Mouse (Mus musculus) forebrain, embryonic 14.5 days (tissue): ENCODE data around the gene Smpdl3b. TPM values are rescaled to one million over a fixed set of nuclear protein-coding genes. Genes with fewer than 3 reads are reported as not detected.

Source experiments
- ATAC-seq: fragments of 200-750 bp; cut with Nextera tagmentation; 2 replicates; pipeline ENCODE4 v1.8.0; 2017; ENCODE audit warnings: mild to moderate bottlenecking, moderate library complexity
- DNase-seq: peaks from one replicate; pipeline ENCODE4 v3.0.0-alpha.2; 2015; ENCODE audit warnings: low spot score
- H3K27ac ChIP-seq: fragments of 300-500 bp; sonication (generic); 2 replicates; pipeline ENCODE4 v1.5.1; 2014; ENCODE audit warnings: low read depth, mild to moderate bottlenecking, control low read depth, low read length, moderate library complexity
- H3K27me3 ChIP-seq: fragments of 300-500 bp; sonication (generic); replicated peaks from 2 replicates; pipeline ENCODE4 v1.6.1; 2014; ENCODE audit warnings: low read length, control low read depth, mixed read lengths; ENCODE audit not compliant: control insufficient read depth, insufficient read depth
- H3K36me3 ChIP-seq: fragments of 300-500 bp; sonication (generic); 2 replicates; pipeline ENCODE4 v1.6.1; 2014; ENCODE audit warnings: low read length, control low read depth; ENCODE audit not compliant: control insufficient read depth, insufficient read depth
- H3K4me1 ChIP-seq: fragments of 300-500 bp; sonication (generic); 2 replicates; pipeline ENCODE4 v1.6.1; 2014; ENCODE audit warnings: antibody characterized with exemption, low read length, control low read depth; ENCODE audit not compliant: control insufficient read depth, insufficient read depth
- H3K4me2 ChIP-seq: fragments of 300-500 bp; sonication (generic); 2 replicates; pipeline ENCODE4 v1.6.1; 2014; ENCODE audit warnings: mild to moderate bottlenecking, control low read depth, low read length
- H3K4me3 ChIP-seq: fragments of 300-500 bp; sonication (generic); 2 replicates; pipeline ENCODE4 v1.5.1; 2014; ENCODE audit warnings: low read depth, low read length, control low read depth
- H3K9ac ChIP-seq: fragments of 300-500 bp; sonication (generic); 2 replicates; pipeline ENCODE4 v1.6.1; 2014; ENCODE audit warnings: mild to moderate bottlenecking, low read length, control low read depth, moderate library complexity
- H3K9me3 ChIP-seq: fragments of 300-500 bp; sonication (generic); replicated peaks from 2 replicates; pipeline ENCODE4 v1.6.1; 2016; ENCODE audit warnings: low read length, control low read depth, mixed read lengths; ENCODE audit not compliant: control insufficient read depth
- WGBS: fragments of 180-500 bp; shearing (Covaris S2); extraction: QIAGEN DNeasy Blood & Tissue Kit; methylation state at CpG from one replicate; pipeline ENCODE4 v1.1.7; 2014; 5-methylcytosine and 5-hydroxymethylcytosine counted together
- polyA plus RNA-seq: library from polyadenylated mRNA; unstranded; fragments of >200 nt; fragmentation: Nextera tagmentation; extraction: Ambion mirVana; gene quantifications from 2 replicates; pipeline ENCODE4 v1.2.1, GENCODE M21; 2014

The Smpdl3b gene
- polyA plus RNA-seq, 1 experiment from 2014 or later = 1.5 TPM

GRCm38 (mm10) chr4:132734766-132735165 lies 22.3 kb downstream of the Smpdl3b start:
- 89% methylated on average over 2 of the region's 2 CpGs for WGBS
- H3K4me3 ChIP-seq = no peak overlapping the region
- no peaks in the 10 kb centered on the region for H3K27me3 ChIP-seq
- no peak overlapping the region for H3K9ac ChIP-seq
- H3K9me3 ChIP-seq = no peaks in the 10 kb centered on the region
- DNase-seq = no peak
- no peak overlapping the region for H3K27ac ChIP-seq
- no peaks in the 10 kb centered on the region for H3K36me3 ChIP-seq
- ATAC-seq = no peak
- no peak overlapping the region for H3K4me2 ChIP-seq
- 0 out of 2 replicates have a peak, but pooled peaks cover 2% of the 10 kb centered on the region for H3K4me1 ChIP-seq

DNA sequence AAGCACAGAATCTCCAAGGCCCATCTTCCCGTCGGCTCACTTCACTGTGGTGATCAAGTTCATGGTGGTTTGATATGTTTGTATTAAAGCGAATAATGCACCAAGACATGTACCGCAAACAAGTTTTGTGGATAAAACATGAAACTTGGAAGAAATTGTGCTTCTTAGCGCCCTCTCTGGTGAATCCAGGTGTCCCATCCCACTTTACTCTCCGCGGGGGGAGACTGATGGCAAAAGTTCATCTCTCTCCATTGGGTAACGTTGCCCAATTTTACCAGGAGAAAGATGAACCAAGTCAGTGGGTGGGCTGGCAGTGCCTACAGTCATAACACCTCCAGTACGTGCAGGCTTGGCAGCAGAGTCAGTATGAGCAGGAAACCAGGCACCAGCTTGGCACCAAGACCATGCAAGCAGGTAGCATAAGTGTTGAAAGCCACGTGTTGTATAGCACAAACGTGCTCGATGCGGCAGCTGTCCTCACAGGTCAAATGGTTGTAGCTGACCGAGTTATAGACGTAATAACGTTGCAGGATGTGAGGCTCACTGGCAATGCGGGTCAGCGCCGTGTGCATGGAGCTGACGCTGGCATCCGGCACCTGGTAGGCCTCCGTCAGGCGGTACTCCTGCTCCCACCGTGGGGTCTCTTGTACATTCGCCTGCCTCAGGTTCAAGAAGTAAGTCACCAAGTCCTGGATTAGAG lies 23.8 kb downstream of the Smpdl3b start:
- Histone ChIP-seq H3K4me3 (no peak overlapping the region), H3K27me3 (no peaks in the 10 kb centered on the region), H3K27ac (no peak overlapping the region), H3K4me1 (0 out of 2 replicates have a peak, but pooled peaks cover 2% of the 10 kb centered on the region), H3K9me3 (no peaks in the 10 kb centered on the region), H3K36me3 (no peaks in the 10 kb centered on the region), H3K4me2 (no peak overlapping the region), H3K9ac (no peak overlapping the region)
- 91% methylated on average over 25 of the region's 25 CpGs for WGBS
- DNase-seq (no peak), ATAC-seq (no peak)

DNA sequence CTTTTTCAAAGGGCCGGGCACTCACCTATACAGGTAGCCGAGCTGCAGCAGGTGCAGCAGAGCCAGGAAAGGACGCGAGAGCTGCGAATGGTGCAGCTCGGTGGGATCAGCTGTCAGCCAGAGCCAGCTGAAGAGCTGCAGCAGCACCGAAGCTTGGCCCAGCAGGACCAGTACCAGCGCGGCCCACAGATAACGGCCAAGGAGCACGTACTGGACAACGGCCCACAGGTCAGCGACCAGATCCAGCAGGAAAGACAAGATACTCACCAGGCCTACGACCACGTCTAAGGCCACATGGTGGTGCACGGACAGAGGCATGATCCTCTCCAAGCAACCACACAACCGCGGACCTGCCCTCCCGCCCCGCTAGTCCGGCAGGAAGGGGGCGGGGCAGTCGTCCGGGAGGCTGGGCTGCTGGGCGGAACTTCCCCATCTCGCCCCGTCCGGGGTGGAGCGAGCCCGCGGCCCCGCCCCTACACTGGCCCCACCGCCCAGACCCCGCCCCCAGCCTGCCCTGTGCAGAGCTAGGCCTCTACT lies 24.8 kb downstream of the Smpdl3b start, which contains the start of gene Xkr8:
TSS of gene Xkr8 (minus strand) at position 399 of the 537 bp plus-strand sequence.
- DNase-seq (peak; percentile 77), ATAC-seq (peak; percentile 98)
- Histone ChIP-seq H3K4me1 (0 out of 2 replicates have a peak, but pooled peaks cover 2% of the 10 kb centered on the region), H3K9me3 (no peaks in the 10 kb centered on the region), H3K4me2 (peak within 1 kb of the TSS; percentile 63), H3K36me3 (0 out of 2 replicates have a peak, but pooled peaks cover 3% of the 10 kb centered on the region), H3K4me3 (peak within 1 kb of the TSS; percentile 48), H3K27me3 (no peaks in the 10 kb centered on the region), H3K9ac (peak within 1 kb of the TSS; percentile 66), H3K27ac (no peak within 1 kb of the TSS)
- WGBS = 3% methylated on average over 29 of the region's 34 CpGs

- Histone ChIP-seq H3K27me3 (no peaks in the 10 kb centered on the region), H3K4me3 (peak overlapping the region; percentile 48), H3K27ac (no peak overlapping the region), H3K4me1 (0 out of 2 replicates have a peak, but pooled peaks cover 2% of the 10 kb centered on the region), H3K9me3 (no peaks in the 10 kb centered on the region), H3K4me2 (peak overlapping the region; percentile 63), H3K36me3 (0 out of 2 replicates have a peak, but pooled peaks cover 3% of the 10 kb centered on the region), H3K9ac (peak overlapping the region; percentile 66)
- DNase-seq (no peak), ATAC-seq (no peak)
- WGBS = 54% methylated on average over 12 of the region's 12 CpGs
These were observed 25.4 kb downstream of the Smpdl3b start for GRCm38 (mm10) chr4:132731616-132732015.

DNA sequence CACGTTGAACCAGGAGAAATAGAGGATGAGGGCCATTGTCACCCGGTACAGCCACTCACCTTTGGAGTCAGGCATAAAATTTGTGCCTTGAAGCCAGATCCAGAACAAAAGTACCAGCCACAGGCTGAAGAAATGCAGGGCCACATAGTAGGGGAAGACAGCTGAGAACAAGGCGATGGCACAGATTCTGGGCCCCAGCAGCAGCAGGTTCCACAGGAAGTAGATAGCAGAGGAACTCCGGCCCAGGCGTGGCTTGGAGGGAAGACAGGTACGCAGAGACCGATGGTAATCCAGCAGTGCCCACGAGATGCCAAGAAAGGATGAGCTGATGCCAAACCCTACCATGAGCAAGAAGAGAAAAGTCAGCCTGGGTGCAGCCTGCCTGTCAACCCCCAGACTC lies 28.8 kb downstream of the Smpdl3b start:
- no peak overlapping the region for H3K4me2 ChIP-seq
- 0 out of 2 replicates have a peak, but pooled peaks cover 2% of the 10 kb centered on the region for H3K4me1 ChIP-seq
- 90% methylated on average over 8 of the region's 8 CpGs for WGBS
- no peaks in the 10 kb centered on the region for H3K27me3 ChIP-seq
- H3K4me3 ChIP-seq = no peak overlapping the region
- H3K9ac ChIP-seq = no peak overlapping the region
- no peaks in the 10 kb centered on the region for H3K9me3 ChIP-seq
- no peak overlapping the region for H3K27ac ChIP-seq
- peaks cover 24% of the 10 kb centered on the region for H3K36me3 ChIP-seq
- ATAC-seq (no peak), DNase-seq (no peak)

GRCm38 (mm10) chr4:132718251-132718650 lies 38.8 kb downstream of the Smpdl3b start:
- H3K4me3 ChIP-seq = no peak overlapping the region
- H3K9ac ChIP-seq = no peak overlapping the region
- no peaks in the 10 kb centered on the region for H3K9me3 ChIP-seq
- peaks cover 69% of the 10 kb centered on the region for H3K36me3 ChIP-seq
- H3K27me3 ChIP-seq = no peaks in the 10 kb centered on the region
- ATAC-seq = no peak
- 95% methylated on average over 1 of the region's 1 CpGs for WGBS
- no peak overlapping the region for H3K27ac ChIP-seq
- H3K4me2 ChIP-seq = no peak overlapping the region
- no peaks in the 10 kb centered on the region for H3K4me1 ChIP-seq
- DNase-seq = no peak

GRCm38 (mm10) chr4:132713181-132713580 lies 43.9 kb downstream of the Smpdl3b start:
- Histone ChIP-seq H3K4me3 (no peak overlapping the region), H3K36me3 (peaks cover 70% of the 10 kb centered on the region), H3K4me2 (no peak overlapping the region), H3K27me3 (no peaks in the 10 kb centered on the region), H3K4me1 (no peaks in the 10 kb centered on the region), H3K9ac (no peak overlapping the region), H3K9me3 (no peaks in the 10 kb centered on the region), H3K27ac (no peak overlapping the region)
- DNase-seq = no peak
- no peak for ATAC-seq
- WGBS = 94% methylated on average over 7 of the region's 7 CpGs

DNA sequence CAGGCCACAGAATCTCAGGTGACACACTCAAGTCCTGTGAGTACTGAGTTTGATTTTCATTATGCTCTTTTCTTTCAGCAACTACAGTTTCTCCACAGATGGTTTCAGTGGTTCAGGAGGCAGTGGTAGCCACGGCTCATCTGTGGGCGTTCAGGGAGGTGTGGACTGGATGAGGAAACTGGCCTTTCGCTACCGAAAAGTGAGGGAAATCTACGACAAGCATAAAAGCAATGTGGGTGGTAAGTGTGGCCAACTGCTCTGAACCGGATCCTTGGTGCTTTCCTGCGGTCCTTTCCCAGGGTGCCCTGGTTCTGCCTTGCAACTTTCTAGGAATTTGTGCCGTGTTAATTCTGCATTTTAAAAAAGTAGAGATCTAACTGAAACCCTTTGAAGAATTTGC lies 50.2 kb downstream of the Smpdl3b start:
- Histone ChIP-seq H3K27me3 (no peaks in the 10 kb centered on the region), H3K4me3 (no peak overlapping the region), H3K36me3 (peaks cover 85% of the 10 kb centered on the region), H3K4me2 (no peak overlapping the region), H3K9ac (no peak overlapping the region), H3K27ac (no peak overlapping the region), H3K9me3 (no peaks in the 10 kb centered on the region), H3K4me1 (no peaks in the 10 kb centered on the region)
- ATAC-seq (no peak), DNase-seq (no peak)
- 97% methylated on average over 8 of the region's 8 CpGs for WGBS

DNA sequence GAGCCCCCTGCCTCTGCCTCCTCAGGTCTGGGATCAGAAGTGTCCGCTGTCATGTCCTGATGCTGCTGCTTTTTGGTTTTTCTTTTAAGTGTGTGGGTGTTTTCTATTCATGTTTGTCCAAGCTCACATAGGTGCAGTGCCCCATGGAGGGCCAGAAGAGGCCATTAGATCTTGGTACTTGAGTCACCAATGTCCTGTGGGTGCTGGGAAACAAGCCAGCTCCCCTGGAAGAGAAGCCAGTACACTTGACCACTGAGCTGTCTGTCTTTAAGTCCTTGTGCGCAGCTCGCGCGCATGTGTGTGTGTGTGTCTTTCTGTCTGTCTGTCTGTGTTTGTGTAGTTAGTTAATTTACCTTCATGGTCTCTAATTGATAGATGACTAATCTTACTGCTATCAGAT lies 55.0 kb downstream of the Smpdl3b start:
- Histone ChIP-seq H3K36me3 (peaks cover 71% of the 10 kb centered on the region), H3K4me2 (no peak overlapping the region), H3K9me3 (no peaks in the 10 kb centered on the region)

More for the DNA sequence above, 55.0 kb downstream of the Smpdl3b start:
- Histone ChIP-seq H3K4me3 (no peak overlapping the region), H3K9ac (no peak overlapping the region), H3K27ac (no peak overlapping the region), H3K4me1 (no peaks in the 10 kb centered on the region), H3K27me3 (no peaks in the 10 kb centered on the region)
- WGBS = 97% methylated on average over 5 of the region's 5 CpGs
- ATAC-seq = no peak
- DNase-seq = no peak
